Mouse (Mus musculus) megakaryocyte, embryonic 14.5 days (primary cell): ENCODE measurements around the gene Gm28043. TPM values are rescaled to one million over a fixed set of nuclear protein-coding genes. Genes with fewer than 3 reads are reported as not detected.

Source experiments
- H3K27me3 ChIP-seq: replicated peaks from 2 replicates; pipeline ENCODE3; 2012; ENCODE audit warnings: inconsistent platforms
- H3K36me3 ChIP-seq: replicated peaks from 2 replicates; pipeline ENCODE3; 2012; ENCODE audit warnings: low read length, inconsistent platforms, mixed read lengths
- H3K4me1 ChIP-seq: 2 replicates; pipeline ENCODE4 v1.6.1; 2012; ENCODE audit warnings: inconsistent platforms
- H3K4me3 ChIP-seq: replicated peaks from 2 replicates; pipeline ENCODE3; 2012; ENCODE audit warnings: moderate library complexity, mild to moderate bottlenecking, inconsistent platforms
- H3K9me3 ChIP-seq: 2 replicates; pipeline ENCODE4 v1.6.1; 2012; ENCODE audit warnings: inconsistent platforms
- FLI1 ChIP-seq: IDR thresholded peaks from 2 replicates; pipeline ENCODE4 v1.6.1; 2012; ENCODE audit warnings: low read length, inconsistent platforms, mixed read lengths
- GATA1 ChIP-seq: IDR thresholded peaks from 3 replicates; pipeline ENCODE4 v1.6.1; 2012; ENCODE audit warnings: mixed read lengths, low read length, inconsistent platforms, borderline replicate concordance
- polyA plus RNA-seq: library from polyadenylated mRNA; stranded (reverse); fragments of >175 nt; gene quantifications from 2 replicates; pipeline ENCODE4 v1.2.3, GENCODE M21; 2012; ENCODE audit warnings: low replicate concordance; ENCODE audit not compliant: insufficient read depth

Gm28043 gene
- polyA plus RNA-seq, 1 experiment: not detected

GRCm38 (mm10) chr17:29690257-29690656 is 75.6 kb downstream of the Gm28043 start:
- H3K9me3 ChIP-seq: no peaks in the 10 kb centered on the region; the same call in 1 of the 2 replicates
- H3K4me3 ChIP-seq: no peak overlapping the region
- peaks cover 93% of the 10 kb centered on the region for H3K36me3 ChIP-seq
- TF ChIP-seq FLI1 (no peak), GATA1 (no peak)
- peaks cover 57% of the 10 kb centered on the region for H3K4me1 ChIP-seq
- no peaks in the 10 kb centered on the region for H3K27me3 ChIP-seq

DNA sequence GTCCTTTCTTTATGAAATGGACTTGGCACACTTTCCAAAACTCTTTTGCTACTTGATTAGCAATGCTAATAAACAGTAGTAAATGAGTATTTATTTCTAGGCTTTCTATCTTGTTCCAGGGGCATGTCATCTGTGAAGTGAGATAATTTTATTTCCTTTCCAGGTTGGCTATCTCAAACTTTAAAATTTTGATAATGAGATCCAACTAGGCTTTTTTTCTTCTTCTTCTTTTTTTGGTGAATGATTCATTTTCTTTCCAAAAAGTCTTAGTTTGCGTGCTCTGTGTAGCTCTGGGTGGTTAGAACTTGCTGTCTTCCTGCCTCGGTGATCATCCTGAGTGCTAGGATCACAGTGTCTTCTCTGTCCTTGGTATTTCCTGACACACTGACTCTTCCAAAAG is 78.2 kb downstream of the Gm28043 start:
- no peak overlapping the region for H3K4me3 ChIP-seq
- peaks cover 92% of the 10 kb centered on the region for H3K36me3 ChIP-seq
- no peak for TF ChIP-seq GATA1
- TF ChIP-seq FLI1: no peak
- no peaks in the 10 kb centered on the region for H3K27me3 ChIP-seq
- H3K4me1 ChIP-seq: peaks cover 33% of the 10 kb centered on the region
- H3K9me3 ChIP-seq: no peaks in the 10 kb centered on the region; the same call in 1 of the 2 replicates

GRCm38 (mm10) chr17:29693571-29693970 is 78.9 kb downstream of the Gm28043 start:
- Histone ChIP-seq H3K36me3 (peaks cover 92% of the 10 kb centered on the region), H3K4me3 (no peak overlapping the region), H3K9me3 (no peaks in the 10 kb centered on the region; the same call in 1 of the 2 replicates), H3K27me3 (no peaks in the 10 kb centered on the region), H3K4me1 (peaks cover 28% of the 10 kb centered on the region)
- TF ChIP-seq GATA1: no peak
- TF ChIP-seq FLI1: no peak

DNA sequence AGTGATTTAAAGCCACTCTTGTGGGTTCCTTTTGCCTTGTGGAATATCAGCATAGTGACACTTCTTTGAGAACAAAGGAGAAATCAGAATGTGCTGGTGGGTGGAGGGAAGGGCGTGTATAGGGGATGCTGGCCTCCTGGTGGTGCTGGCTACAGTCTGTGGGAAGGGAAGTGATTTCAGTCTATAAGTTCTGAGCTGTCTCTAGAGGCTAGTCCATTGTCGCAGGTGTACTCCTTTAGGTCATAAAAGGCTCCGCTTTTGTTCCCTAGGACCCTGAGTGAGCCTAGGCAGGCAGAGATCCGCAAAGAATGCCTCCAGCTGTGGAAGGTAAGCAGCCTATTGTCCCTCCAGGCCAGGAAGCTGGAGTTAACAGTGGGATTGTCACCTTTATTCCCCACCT is 79.8 kb downstream of the Gm28043 start:
- Histone ChIP-seq H3K4me1 (peaks cover 25% of the 10 kb centered on the region), H3K4me3 (no peak overlapping the region), H3K9me3 (no peaks in the 10 kb centered on the region), H3K27me3 (no peaks in the 10 kb centered on the region), H3K36me3 (peaks cover 96% of the 10 kb centered on the region)
- no peak for TF ChIP-seq FLI1
- no peak for TF ChIP-seq GATA1

GRCm38 (mm10) chr17:29696940-29697339 is 82.3 kb downstream of the Gm28043 start:
- Histone ChIP-seq H3K4me3 (no peak overlapping the region), H3K9me3 (no peaks in the 10 kb centered on the region), H3K27me3 (no peaks in the 10 kb centered on the region), H3K36me3 (peaks cover 96% of the 10 kb centered on the region), H3K4me1 (peaks cover 22% of the 10 kb centered on the region)
- TF ChIP-seq GATA1: no peak
- TF ChIP-seq FLI1: no peak

GRCm38 (mm10) chr17:29698421-29698820 is 83.7 kb downstream of the Gm28043 start:
- TF ChIP-seq GATA1 (no peak), FLI1 (no peak)
- no peaks in the 10 kb centered on the region for H3K9me3 ChIP-seq
- H3K36me3 ChIP-seq: peaks cover 99% of the 10 kb centered on the region
- no peak overlapping the region for H3K4me3 ChIP-seq
- H3K4me1 ChIP-seq: peaks cover 30% of the 10 kb centered on the region
- H3K27me3 ChIP-seq: no peaks in the 10 kb centered on the region

DNA sequence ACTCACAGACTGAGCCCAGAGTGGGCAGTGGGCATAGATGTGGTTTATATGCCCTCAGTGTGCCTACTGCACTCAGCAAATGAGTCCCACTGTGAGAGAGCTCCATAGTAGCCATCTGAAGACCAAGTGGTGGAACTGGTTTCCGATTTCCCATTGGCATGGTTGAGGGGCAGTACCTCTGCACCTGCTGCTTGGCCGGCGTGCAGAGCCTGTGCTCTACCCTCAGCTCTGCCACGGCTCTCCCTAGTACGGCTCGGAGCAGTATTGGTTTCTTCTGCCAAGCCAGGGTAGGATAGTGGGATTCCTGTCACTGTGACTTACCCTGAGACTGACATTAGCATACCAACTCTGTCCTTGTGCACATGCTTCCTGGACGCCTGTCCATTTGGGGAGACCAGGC is 85.9 kb downstream of the Gm28043 start:
- Histone ChIP-seq H3K4me1 (peaks cover 41% of the 10 kb centered on the region), H3K9me3 (no peaks in the 10 kb centered on the region), H3K27me3 (no peaks in the 10 kb centered on the region), H3K36me3 (peaks cover 99% of the 10 kb centered on the region), H3K4me3 (no peak overlapping the region)
- TF ChIP-seq GATA1 (no peak), FLI1 (no peak)

GRCm38 (mm10) chr17:29702938-29703710 is 88.4 kb downstream of the Gm28043 start:
- H3K27me3 ChIP-seq: no peaks in the 10 kb centered on the region
- peaks cover 50% of the 10 kb centered on the region for H3K4me1 ChIP-seq
- peaks cover 100% of the 10 kb centered on the region for H3K36me3 ChIP-seq
- H3K4me3 ChIP-seq: no peak overlapping the region
- TF ChIP-seq FLI1 (no peak), GATA1 (no peak)
- no peaks in the 10 kb centered on the region for H3K9me3 ChIP-seq

GRCm38 (mm10) chr17:29704781-29705180 is 90.1 kb downstream of the Gm28043 start:
- H3K4me3 ChIP-seq: no peak overlapping the region
- no peaks in the 10 kb centered on the region for H3K27me3 ChIP-seq
- TF ChIP-seq GATA1 (no peak), FLI1 (no peak)
- peaks cover 63% of the 10 kb centered on the region for H3K4me1 ChIP-seq
- H3K36me3 ChIP-seq: peaks cover 93% of the 10 kb centered on the region
- no peaks in the 10 kb centered on the region for H3K9me3 ChIP-seq

- Histone ChIP-seq H3K36me3 (peaks cover 93% of the 10 kb centered on the region), H3K4me3 (no peak overlapping the region), H3K9me3 (no peaks in the 10 kb centered on the region), H3K27me3 (no peaks in the 10 kb centered on the region), H3K4me1 (peaks cover 74% of the 10 kb centered on the region)
- TF ChIP-seq FLI1: no peak
- TF ChIP-seq GATA1: no peak
Measured at GRCm38 (mm10) chr17:29705881-29706280, 91.2 kb downstream of the Gm28043 start.

- no peaks in the 10 kb centered on the region for H3K27me3 ChIP-seq
- peaks cover 91% of the 10 kb centered on the region for H3K36me3 ChIP-seq
- H3K4me1 ChIP-seq: peaks cover 74% of the 10 kb centered on the region
- no peak overlapping the region for H3K4me3 ChIP-seq
- H3K9me3 ChIP-seq: no peaks in the 10 kb centered on the region
- TF ChIP-seq GATA1: no peak
- TF ChIP-seq FLI1: no peak
Measured at GRCm38 (mm10) chr17:29706981-29707545, 92.4 kb downstream of the Gm28043 start.
